Mouse (Mus musculus) hindbrain, embryonic 10.5 days (tissue): ENCODE measurements around the gene Sqor. TPM values are rescaled to one million over a fixed set of nuclear protein-coding genes. Genes with fewer than 3 reads are reported as not detected.

Source experiments
- DNase-seq: peaks from one replicate; pipeline ENCODE4 v3.0.0-alpha.2; 2017; ENCODE audit warnings: low spot score
- H3K27ac ChIP-seq: fragments of 300-500 bp; sonication (generic); 2 replicates; pipeline ENCODE4 v1.5.1; 2016; ENCODE audit warnings: mild to moderate bottlenecking, moderate library complexity
- H3K27me3 ChIP-seq: fragments of 300-500 bp; sonication (generic); 2 replicates; pipeline ENCODE4 v1.6.1; 2016; ENCODE audit warnings: mild to moderate bottlenecking; ENCODE audit not compliant: poor library complexity, insufficient read depth, severe bottlenecking
- H3K36me3 ChIP-seq: fragments of 300-500 bp; sonication (generic); 2 replicates; pipeline ENCODE4 v1.6.1; 2016; ENCODE audit warnings: mild to moderate bottlenecking, moderate library complexity
- H3K4me1 ChIP-seq: fragments of 300-500 bp; sonication (generic); replicated peaks from 2 replicates; pipeline ENCODE4 v1.6.1; 2016; ENCODE audit warnings: mild to moderate bottlenecking
- H3K4me3 ChIP-seq: fragments of 300-500 bp; sonication (generic); 2 replicates; pipeline ENCODE4 v1.5.1; 2016; ENCODE audit warnings: mild to moderate bottlenecking, moderate library complexity
- H3K9me3 ChIP-seq: fragments of 300-500 bp; sonication (generic); 2 replicates; pipeline ENCODE4 v1.6.1; 2016; ENCODE audit warnings: mild to moderate bottlenecking, moderate library complexity
- WGBS: fragments of 180-500 bp; shearing (Covaris S2); methylation state at CpG from one replicate; pipeline ENCODE4 v1.1.7; 2016; 5-methylcytosine and 5-hydroxymethylcytosine counted together
- polyA plus RNA-seq: library from polyadenylated mRNA; unstranded; fragments of >200 nt; fragmentation: Nextera tagmentation; extraction: Ambion mirVana; gene quantifications from 2 replicates; pipeline ENCODE4 v1.2.1, GENCODE M21; 2016

Gene Sqor
- polyA plus RNA-seq, 1 experiment from 2014 or later: 2.7 TPM

DNA sequence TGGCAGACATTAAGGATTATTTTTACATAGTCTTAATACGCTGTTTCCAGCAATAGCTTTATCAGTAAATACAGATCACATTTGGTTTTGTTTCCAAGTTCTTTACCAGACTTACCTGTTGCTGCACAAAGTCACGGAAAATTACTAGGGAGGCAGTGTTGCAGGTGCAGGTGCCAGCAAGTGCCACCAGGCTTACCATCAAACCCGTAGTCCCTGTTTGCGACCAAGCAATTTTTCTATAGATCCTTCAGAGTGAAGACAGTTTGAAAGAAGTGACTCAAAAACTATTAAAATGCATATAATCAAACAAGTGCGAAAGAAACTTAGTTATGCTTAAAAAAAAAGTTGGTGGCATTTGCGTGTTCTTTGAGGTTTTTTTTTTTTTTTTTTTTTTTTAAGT, 511 bp upstream of the Sqor start:
- 52% methylated on average over 6 of the region's 6 CpGs for WGBS
- peak overlapping the region; percentile 63; the same call in 1 of the 2 replicates for H3K4me3 ChIP-seq
- H3K9me3 ChIP-seq: no peaks in the 10 kb centered on the region
- no peak for DNase-seq
- H3K4me1 ChIP-seq: peaks cover 9% of the 10 kb centered on the region
- no peak overlapping the region for H3K27ac ChIP-seq
- no peaks in the 10 kb centered on the region for H3K36me3 ChIP-seq
- H3K27me3 ChIP-seq: peaks cover 47% of the 10 kb centered on the region

DNA sequence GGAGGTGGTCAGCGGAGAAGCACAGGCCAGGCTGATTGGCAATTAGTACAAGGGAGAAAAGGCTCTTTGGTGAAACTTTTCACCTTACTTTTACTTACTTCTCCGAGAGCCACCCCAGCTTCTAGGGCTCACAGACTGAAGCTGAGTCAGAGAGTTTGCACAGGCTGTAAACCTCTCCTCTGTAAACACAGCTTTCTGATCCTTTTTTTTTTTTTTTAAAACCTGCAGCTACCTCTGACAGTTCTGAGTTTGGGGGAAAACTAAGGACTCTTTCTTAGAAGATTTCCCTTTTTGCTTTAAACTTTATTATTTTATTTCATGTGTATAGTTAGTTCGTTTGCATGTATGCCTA, 733 bp downstream of the Sqor start:
- Histone ChIP-seq H3K27ac (no peak overlapping the region), H3K36me3 (no peaks in the 10 kb centered on the region), H3K4me1 (peaks cover 9% of the 10 kb centered on the region), H3K9me3 (no peaks in the 10 kb centered on the region), H3K4me3 (peak overlapping the region; percentile 63), H3K27me3 (peaks cover 47% of the 10 kb centered on the region)
- DNase-seq: no peak
- 23% methylated on average over 3 of the region's 3 CpGs for WGBS

DNA sequence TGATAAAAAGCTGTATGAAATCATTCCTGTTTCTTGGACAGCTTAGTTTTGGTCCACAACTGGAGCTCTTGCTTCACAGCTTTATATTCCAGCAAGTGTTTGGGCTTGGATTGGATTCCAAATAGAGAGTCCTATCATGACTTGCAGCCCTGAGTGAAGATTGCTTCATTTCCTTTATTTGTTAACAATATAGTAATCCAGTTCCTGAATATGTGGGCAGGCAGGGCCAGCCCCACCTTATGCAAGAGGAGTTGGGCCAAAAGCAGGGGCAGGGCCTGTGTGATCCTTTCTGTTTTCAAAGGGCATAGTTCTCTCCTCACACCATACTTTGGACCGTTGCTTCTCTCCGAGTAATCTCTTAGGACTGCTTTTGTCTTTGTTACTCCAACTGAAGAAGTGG, 6.0 kb downstream of the Sqor start:
- no peak for DNase-seq
- H3K27ac ChIP-seq: no peak overlapping the region
- 91% methylated on average over 2 of the region's 2 CpGs for WGBS
- H3K9me3 ChIP-seq: no peaks in the 10 kb centered on the region
- no peak overlapping the region for H3K4me3 ChIP-seq
- H3K36me3 ChIP-seq: no peaks in the 10 kb centered on the region
- peaks cover 12% of the 10 kb centered on the region for H3K27me3 ChIP-seq
- no peaks in the 10 kb centered on the region for H3K4me1 ChIP-seq

DNA sequence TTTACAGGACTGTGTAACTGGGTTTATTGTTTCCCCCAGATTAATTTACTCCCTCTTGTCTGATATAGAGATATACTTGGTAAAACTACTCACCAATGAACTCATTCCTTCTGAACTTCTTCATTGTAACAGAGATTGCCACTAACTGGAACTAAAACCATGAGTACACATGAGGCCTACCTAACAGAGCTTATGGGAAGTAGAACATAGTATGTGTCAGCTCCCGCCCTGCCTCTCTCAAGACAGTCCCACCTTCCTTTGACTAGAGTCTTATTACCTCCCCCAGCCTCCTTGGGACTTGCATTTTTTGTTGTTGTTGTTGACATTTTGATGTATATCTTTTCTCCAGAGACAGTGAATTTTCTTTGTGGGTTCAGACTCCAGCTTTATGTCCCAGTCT, 7.9 kb downstream of the Sqor start:
- H3K9me3 ChIP-seq: no peaks in the 10 kb centered on the region
- H3K27me3 ChIP-seq: no peaks in the 10 kb centered on the region
- WGBS: 95% methylated on average over 1 of the region's 1 CpGs
- H3K4me1 ChIP-seq: no peaks in the 10 kb centered on the region
- no peaks in the 10 kb centered on the region for H3K36me3 ChIP-seq
- H3K4me3 ChIP-seq: no peak overlapping the region
- DNase-seq: no peak
- H3K27ac ChIP-seq: no peak overlapping the region

DNA sequence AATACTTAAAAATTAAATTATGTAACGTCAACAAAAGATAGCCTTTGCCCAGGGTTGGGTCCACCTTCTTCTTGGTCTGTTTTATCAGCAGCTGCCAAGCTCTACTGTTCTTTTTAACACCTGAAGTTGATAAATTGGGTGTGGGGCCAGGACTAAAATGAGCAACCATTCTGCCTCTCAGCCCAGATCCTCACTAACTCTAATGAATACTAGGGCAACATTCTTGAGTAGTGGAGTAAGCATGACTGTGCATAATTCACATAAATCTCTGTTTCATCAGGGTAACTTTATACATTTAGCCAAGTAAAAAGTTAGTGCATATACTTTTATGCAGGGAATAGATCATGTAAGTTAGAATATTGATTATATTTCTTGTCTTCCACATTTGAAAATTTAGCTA, 10.5 kb downstream of the Sqor start:
- Histone ChIP-seq H3K36me3 (no peaks in the 10 kb centered on the region), H3K4me1 (no peaks in the 10 kb centered on the region), H3K27ac (no peak overlapping the region), H3K4me3 (no peak overlapping the region), H3K27me3 (no peaks in the 10 kb centered on the region), H3K9me3 (no peaks in the 10 kb centered on the region)
- 82% methylated on average over 1 of the region's 1 CpGs for WGBS
- no peak for DNase-seq

DNA sequence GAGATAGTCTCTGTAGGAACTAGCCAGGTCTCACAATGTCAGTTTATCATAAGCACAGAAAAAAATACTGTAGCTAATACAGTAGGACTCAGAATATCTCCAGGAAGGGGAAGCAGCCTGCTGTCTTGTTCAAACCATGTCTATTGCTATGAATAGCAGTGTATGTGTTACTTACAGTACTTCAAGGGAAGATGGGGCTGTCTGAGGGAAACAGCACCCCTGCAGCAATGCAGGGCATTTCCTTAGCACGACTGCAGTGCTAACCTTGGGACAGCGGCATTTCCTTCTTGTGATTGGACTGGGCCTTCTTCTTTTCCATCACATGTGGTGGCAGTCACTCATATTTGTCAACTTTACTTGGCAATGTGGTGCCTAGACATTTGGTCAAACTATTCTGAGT, 11.8 kb downstream of the Sqor start:
- no peaks in the 10 kb centered on the region for H3K9me3 ChIP-seq
- H3K27me3 ChIP-seq: no peaks in the 10 kb centered on the region
- no peak overlapping the region for H3K27ac ChIP-seq
- no peaks in the 10 kb centered on the region for H3K4me1 ChIP-seq
- no peaks in the 10 kb centered on the region for H3K36me3 ChIP-seq
- H3K4me3 ChIP-seq: no peak overlapping the region
- DNase-seq: no peak
- 73% methylated on average over 2 of the region's 2 CpGs for WGBS

DNA sequence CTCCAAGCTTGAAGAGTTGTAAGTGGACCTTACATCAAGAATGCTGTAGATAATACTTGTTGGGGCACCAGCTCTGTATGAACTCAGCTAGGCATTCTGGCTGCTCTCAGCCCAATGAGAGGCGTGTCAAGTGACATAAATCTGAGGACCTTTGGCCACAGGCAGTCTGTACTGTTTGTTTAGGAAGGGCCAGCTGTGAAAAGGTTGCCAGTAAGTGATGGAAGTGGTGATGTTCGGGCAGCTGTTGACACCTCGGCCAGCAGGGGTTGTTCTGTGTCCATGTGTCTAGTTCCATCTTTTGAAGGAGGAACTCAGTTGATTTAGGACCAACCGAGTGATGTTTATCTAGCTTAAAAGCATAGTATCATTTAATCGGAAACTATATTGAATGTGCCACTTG, 14.9 kb downstream of the Sqor start:
- no peak overlapping the region for H3K4me3 ChIP-seq
- no peaks in the 10 kb centered on the region for H3K36me3 ChIP-seq
- H3K9me3 ChIP-seq: no peaks in the 10 kb centered on the region
- DNase-seq: peak; percentile 7
- no peaks in the 10 kb centered on the region for H3K4me1 ChIP-seq
- no peak overlapping the region for H3K27ac ChIP-seq
- 69% methylated on average over 5 of the region's 5 CpGs for WGBS
- no peaks in the 10 kb centered on the region for H3K27me3 ChIP-seq

DNA sequence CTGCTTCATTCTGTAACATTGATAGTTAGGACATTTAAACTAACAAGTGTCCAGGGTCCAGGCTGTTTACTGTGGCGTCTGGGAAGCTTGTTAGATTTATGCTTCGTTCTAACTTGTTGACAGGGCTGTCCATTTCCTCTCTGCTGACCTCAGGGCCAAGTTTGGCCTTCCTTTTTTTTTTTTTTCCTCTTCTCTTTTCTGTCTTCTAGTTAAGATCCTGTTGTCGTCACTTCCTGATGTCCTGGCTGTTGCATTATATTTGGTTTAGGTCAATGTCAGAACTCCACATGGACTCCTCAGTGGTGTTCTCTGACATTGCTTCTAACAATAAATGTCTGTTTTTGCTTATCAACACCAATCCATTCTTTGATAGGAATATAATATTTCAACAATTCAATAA, 15.4 kb downstream of the Sqor start:
- H3K36me3 ChIP-seq: no peaks in the 10 kb centered on the region
- no peak overlapping the region for H3K27ac ChIP-seq
- no peaks in the 10 kb centered on the region for H3K27me3 ChIP-seq
- no peaks in the 10 kb centered on the region for H3K4me1 ChIP-seq
- no peak overlapping the region for H3K4me3 ChIP-seq
- no peaks in the 10 kb centered on the region for H3K9me3 ChIP-seq
- DNase-seq: no peak
- 76% methylated on average over 3 of the region's 3 CpGs for WGBS

DNA sequence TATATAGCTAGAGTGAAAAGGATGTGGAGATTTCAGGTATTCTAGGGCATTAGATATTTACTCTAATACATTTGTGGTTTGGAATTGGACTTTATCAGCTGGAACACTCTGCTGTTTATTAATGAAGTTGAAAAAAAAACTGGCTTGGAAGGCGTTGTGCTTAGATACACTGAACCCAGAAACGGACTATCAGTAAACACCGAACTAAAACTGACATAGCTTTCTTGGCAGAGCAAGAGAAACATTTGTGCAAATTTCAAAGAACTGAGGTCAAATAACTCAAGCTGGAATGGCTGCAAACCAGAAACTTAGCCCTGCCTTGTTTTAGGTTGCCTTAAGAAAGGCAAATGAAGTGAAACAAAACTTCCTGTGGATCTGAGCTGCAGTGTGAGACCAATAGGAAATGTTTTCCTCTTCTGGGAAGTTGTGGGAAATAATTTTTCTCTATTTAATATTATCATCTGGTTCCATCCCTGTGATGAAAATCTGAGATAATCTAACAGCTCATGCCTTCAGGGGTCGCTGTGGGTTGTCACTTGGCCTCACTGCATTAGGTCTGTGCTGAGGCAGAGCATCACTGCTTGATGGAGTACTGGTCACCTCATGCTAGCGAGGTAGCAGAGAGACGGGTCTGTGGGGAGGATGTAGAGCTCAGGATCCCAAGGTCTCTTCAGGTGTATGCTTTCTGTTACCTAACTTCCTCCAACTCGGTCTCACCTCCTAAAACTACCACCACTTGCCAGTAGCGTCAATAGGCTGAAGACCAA, 16.7 kb downstream of the Sqor start:
- Histone ChIP-seq H3K4me3 (no peak overlapping the region), H3K27me3 (no peaks in the 10 kb centered on the region), H3K36me3 (no peaks in the 10 kb centered on the region), H3K4me1 (no peaks in the 10 kb centered on the region), H3K27ac (no peak overlapping the region), H3K9me3 (no peaks in the 10 kb centered on the region)
- WGBS: 82% methylated on average over 8 of the region's 8 CpGs
- DNase-seq: no peak

DNA sequence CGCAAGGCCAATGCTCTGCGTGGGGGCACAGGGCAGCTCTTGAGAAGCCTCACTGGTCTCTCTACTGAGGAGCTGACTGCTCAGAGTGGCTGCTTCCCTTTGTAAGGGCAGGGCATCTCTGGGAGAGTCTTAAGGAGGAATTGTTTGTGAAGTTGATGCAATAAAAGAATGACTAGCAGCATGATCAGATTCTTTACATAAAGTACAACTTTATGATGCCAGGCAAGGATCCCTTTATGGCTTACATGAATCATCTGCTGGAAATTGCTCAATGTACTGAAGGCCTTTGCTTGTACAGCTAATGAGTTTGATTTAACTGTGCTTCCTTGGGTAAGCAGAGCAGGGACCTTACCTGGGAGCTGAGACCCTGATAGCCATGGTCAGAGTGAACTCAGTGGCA, 18.7 kb downstream of the Sqor start:
- H3K9me3 ChIP-seq: no peaks in the 10 kb centered on the region
- no peaks in the 10 kb centered on the region for H3K27me3 ChIP-seq
- no peak overlapping the region for H3K4me3 ChIP-seq
- no peak overlapping the region for H3K27ac ChIP-seq
- no peaks in the 10 kb centered on the region for H3K36me3 ChIP-seq
- WGBS: 89% methylated on average over 2 of the region's 2 CpGs
- no peak for DNase-seq
- no peaks in the 10 kb centered on the region for H3K4me1 ChIP-seq

DNA sequence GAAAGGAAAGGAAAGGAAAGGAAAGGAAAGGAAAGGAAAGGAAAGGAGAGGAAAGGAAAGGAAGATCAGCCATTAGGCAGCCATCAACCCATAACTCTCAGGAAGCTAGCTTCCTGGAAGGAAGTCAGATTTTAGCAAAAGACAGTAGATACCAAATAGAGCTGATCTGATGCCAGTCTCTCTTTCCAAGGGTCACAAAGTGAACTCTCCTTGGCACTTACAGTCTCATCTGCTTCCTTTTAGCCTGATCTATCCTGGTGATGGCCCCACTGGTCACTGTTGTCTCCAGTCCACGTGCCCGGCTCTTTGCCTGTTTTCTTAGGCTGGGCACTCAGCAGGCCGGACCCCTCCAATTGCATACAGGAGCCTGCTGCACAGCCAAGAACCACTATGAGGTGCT, 19.7 kb downstream of the Sqor start:
- Histone ChIP-seq H3K36me3 (no peaks in the 10 kb centered on the region), H3K4me1 (no peaks in the 10 kb centered on the region), H3K9me3 (no peaks in the 10 kb centered on the region), H3K27ac (no peak overlapping the region), H3K27me3 (no peaks in the 10 kb centered on the region), H3K4me3 (no peak overlapping the region)
- DNase-seq: no peak
- WGBS: 90% methylated on average over 3 of the region's 3 CpGs

DNA sequence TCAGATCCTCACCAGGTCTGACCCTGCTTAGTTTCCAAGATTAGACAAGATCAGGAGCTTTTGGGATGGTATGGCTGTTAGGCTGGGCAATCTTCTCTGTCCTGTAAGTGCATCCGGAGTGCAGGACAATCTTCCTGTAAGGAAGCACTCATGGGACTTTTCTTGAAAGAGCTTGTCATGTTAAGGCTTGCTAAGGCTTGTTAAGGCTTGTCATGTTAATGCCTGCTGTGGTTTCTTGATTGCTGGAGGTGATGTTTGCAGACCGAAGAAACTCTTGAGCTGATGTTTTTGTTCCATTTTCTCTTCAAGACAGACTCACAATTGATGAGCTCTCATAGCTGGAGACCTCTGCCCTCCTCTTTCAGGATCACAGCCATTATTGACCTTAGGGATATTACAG, 21.1 kb downstream of the Sqor start:
- Histone ChIP-seq H3K4me1 (no peaks in the 10 kb centered on the region), H3K4me3 (no peak overlapping the region), H3K27me3 (no peaks in the 10 kb centered on the region), H3K9me3 (no peaks in the 10 kb centered on the region), H3K36me3 (no peaks in the 10 kb centered on the region), H3K27ac (no peak overlapping the region)
- 87% methylated on average over 2 of the region's 2 CpGs for WGBS
- DNase-seq: no peak

DNA sequence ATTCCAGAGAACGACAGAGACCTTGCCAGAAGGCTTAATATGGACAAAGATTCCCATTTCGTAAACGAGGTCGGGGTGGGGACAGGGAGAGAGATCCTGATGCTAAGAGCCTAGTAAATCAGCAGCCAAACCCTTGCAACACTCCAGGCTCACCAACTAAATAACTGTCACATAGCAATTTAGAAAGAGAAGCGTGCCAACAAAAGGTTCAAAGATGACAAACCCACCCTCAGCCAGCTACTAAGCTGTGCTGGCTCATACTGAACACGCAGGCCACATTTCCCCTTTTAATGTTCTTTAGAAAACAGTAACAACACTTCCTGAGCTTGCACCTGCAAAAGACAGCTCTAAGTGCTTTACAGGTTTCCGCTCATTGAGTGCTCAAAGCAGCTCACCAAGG, 24.3 kb downstream of the Sqor start:
- H3K36me3 ChIP-seq: no peaks in the 10 kb centered on the region
- 92% methylated on average over 7 of the region's 7 CpGs for WGBS
- H3K27ac ChIP-seq: no peak overlapping the region
- no peaks in the 10 kb centered on the region for H3K27me3 ChIP-seq
- H3K4me3 ChIP-seq: no peak overlapping the region
- no peaks in the 10 kb centered on the region for H3K9me3 ChIP-seq
- H3K4me1 ChIP-seq: no peaks in the 10 kb centered on the region
- DNase-seq: no peak

DNA sequence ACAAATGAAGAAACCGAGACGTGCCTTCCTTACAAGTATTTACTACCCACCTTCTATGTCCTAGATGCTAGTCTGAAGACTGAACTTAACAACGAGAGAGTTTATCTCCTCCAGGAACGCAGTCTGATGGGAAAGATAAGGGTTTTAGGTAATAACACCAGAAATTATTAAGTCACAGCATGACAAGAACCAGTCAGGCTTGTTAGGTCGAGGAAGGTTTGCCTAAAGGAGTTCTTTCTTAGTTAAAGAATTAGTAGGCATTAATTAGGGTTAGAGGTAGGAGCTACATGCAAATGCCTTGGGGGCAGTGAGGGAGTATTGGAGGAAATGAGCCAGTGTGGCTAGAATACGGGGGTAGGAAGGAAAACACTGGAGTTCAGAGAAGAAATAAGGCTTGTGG, 24.7 kb downstream of the Sqor start:
- no peaks in the 10 kb centered on the region for H3K4me1 ChIP-seq
- WGBS: 81% methylated on average over 6 of the region's 6 CpGs
- H3K27ac ChIP-seq: no peak overlapping the region
- no peak for DNase-seq
- no peaks in the 10 kb centered on the region for H3K9me3 ChIP-seq
- no peaks in the 10 kb centered on the region for H3K27me3 ChIP-seq
- H3K36me3 ChIP-seq: no peaks in the 10 kb centered on the region
- H3K4me3 ChIP-seq: no peak overlapping the region
